Mouse (Mus musculus) hindbrain, embryonic 16.5 days (tissue): ENCODE measurements around the gene Ttc13. TPM values are rescaled to one million over a fixed set of nuclear protein-coding genes. Genes with fewer than 3 reads are reported as not detected.

Experiments
- ATAC-seq: fragments of 200-750 bp; cut with Nextera tagmentation; 2 replicates; pipeline ENCODE4 v1.8.0; 2017; ENCODE audit warnings: moderate TSS enrichment, moderate library complexity
- H3K27ac ChIP-seq: fragments of 300-500 bp; sonication (generic); 2 replicates; pipeline ENCODE4 v1.5.1; 2014; ENCODE audit warnings: low read depth, mild to moderate bottlenecking, control low read depth, low read length, moderate library complexity
- H3K27me3 ChIP-seq: fragments of 300-500 bp; sonication (generic); replicated peaks from 2 replicates; pipeline ENCODE4 v1.6.1; 2014; ENCODE audit warnings: low read length; ENCODE audit not compliant: control insufficient read depth, insufficient read depth
- H3K36me3 ChIP-seq: fragments of 300-500 bp; sonication (generic); 2 replicates; pipeline ENCODE4 v1.6.1; 2014; ENCODE audit warnings: mild to moderate bottlenecking, low read length, moderate library complexity, mixed read lengths; ENCODE audit not compliant: control insufficient read depth, insufficient read depth
- H3K4me1 ChIP-seq: fragments of 300-500 bp; sonication (generic); 2 replicates; pipeline ENCODE4 v1.6.1; 2014; ENCODE audit warnings: low read depth, low read length; ENCODE audit not compliant: control insufficient read depth, insufficient read depth
- H3K4me2 ChIP-seq: fragments of 300-500 bp; sonication (generic); 2 replicates; pipeline ENCODE4 v1.6.1; 2014; ENCODE audit warnings: mild to moderate bottlenecking, low read length, control low read depth, moderate library complexity
- H3K4me3 ChIP-seq: fragments of 300-500 bp; sonication (generic); 2 replicates; pipeline ENCODE4 v1.5.1; 2014; ENCODE audit warnings: mild to moderate bottlenecking, low read length, control low read depth, moderate library complexity
- H3K9ac ChIP-seq: fragments of 300-500 bp; sonication (generic); 2 replicates; pipeline ENCODE4 v1.6.1; 2014; ENCODE audit warnings: low read depth, mild to moderate bottlenecking, control low read depth, low read length, moderate library complexity
- H3K9me3 ChIP-seq: fragments of 300-500 bp; sonication (generic); 2 replicates; pipeline ENCODE4 v1.6.1; 2014; ENCODE audit warnings: mild to moderate bottlenecking, low read length, moderate library complexity; ENCODE audit not compliant: control insufficient read depth
- WGBS: fragments of 180-500 bp; shearing (Covaris S2); extraction: QIAGEN DNeasy Blood & Tissue Kit; methylation state at CpG from one replicate; pipeline ENCODE4 v1.1.7; 2014; 5-methylcytosine and 5-hydroxymethylcytosine counted together
- polyA plus RNA-seq: library from polyadenylated mRNA; unstranded; fragments of >200 nt; fragmentation: Nextera tagmentation; extraction: Ambion mirVana; gene quantifications from 2 replicates; pipeline ENCODE4 v1.2.1, GENCODE M21; 2015

Ttc13 gene
- polyA plus RNA-seq, 1 experiment from 2014 or later, result 61.6 TPM

DNA sequence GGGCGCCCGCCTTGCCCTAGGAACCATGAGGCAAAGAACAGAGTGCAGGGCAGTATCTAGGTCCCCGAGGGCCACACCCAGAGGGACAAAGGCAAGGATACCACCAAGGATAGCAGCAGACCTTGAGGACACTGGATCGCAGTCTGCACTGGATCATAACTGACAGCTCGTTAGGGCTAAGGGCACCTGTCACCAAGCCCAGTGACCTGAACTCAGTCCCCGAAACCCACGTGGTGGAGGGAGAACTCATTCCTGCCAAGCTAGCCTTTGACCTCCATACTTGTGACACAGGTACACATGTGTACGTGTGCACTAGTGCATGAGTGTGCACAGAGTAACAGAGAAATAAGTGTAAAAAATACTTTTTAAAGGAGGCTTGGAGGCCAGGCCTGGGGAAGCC lies 6.0 kb downstream of the Ttc13 start:
- ATAC-seq, result no peak
- no peak overlapping the region for H3K27ac ChIP-seq
- no peak overlapping the region for H3K9ac ChIP-seq
- no peak overlapping the region for H3K4me2 ChIP-seq
- 88% methylated on average over 8 of the region's 8 CpGs for WGBS
- no peaks in the 10 kb centered on the region for H3K9me3 ChIP-seq
- H3K36me3 ChIP-seq, result peaks cover 27% of the 10 kb centered on the region
- no peak overlapping the region for H3K4me3 ChIP-seq
- peaks cover 5% of the 10 kb centered on the region for H3K4me1 ChIP-seq
- H3K27me3 ChIP-seq, result no peaks in the 10 kb centered on the region

DNA sequence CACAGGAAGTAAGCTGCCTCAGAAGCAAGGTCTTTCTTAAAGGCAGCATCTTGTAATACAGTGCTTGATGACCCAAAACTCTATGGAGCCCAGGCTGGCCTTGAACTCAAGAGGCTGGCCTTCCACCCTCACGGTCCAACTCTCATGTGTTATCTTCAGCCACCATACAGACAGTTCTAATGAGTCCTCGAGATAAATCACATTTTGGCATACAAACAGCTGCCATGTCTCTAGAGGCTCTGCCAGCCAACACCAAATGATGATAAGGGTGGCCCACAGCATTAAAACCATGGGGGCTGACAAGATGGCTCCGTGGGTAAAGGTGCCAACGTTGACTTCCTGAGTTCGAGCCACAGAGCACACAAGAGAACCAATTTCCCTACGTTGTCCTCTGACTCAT lies 8.6 kb downstream of the Ttc13 start:
- H3K9ac ChIP-seq, result no peak overlapping the region
- no peaks in the 10 kb centered on the region for H3K9me3 ChIP-seq
- no peak overlapping the region for H3K27ac ChIP-seq
- no peak overlapping the region for H3K4me2 ChIP-seq
- WGBS, result 93% methylated on average over 6 of the region's 6 CpGs
- H3K27me3 ChIP-seq, result no peaks in the 10 kb centered on the region
- H3K36me3 ChIP-seq, result peaks cover 42% of the 10 kb centered on the region
- no peak overlapping the region for H3K4me3 ChIP-seq
- no peak for ATAC-seq
- H3K4me1 ChIP-seq, result no peaks in the 10 kb centered on the region

DNA sequence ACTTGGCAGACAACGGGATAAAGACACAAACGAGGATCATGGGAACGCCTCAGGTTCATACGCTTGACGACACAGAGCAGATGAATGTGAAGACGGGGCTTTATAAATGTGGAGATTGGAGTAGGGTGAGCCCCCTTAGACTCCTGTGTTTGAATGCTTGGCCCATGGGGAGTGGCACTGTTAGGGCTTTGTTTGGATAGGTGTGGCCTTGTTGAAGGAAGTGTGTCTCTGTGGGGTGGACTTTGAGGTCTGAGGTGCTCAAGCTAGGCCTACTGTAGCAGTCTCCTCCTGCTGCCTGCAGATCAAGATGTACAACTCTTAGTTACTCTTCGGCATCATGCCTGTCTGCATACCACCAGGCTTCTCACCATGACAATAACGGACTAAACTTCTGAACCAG lies 16.0 kb downstream of the Ttc13 start:
- Histone ChIP-seq H3K4me1 (no peaks in the 10 kb centered on the region), H3K4me2 (no peak overlapping the region), H3K27me3 (no peaks in the 10 kb centered on the region), H3K9me3 (no peaks in the 10 kb centered on the region), H3K36me3 (peaks cover 28% of the 10 kb centered on the region), H3K4me3 (no peak overlapping the region), H3K9ac (no peak overlapping the region), H3K27ac (no peak overlapping the region)
- ATAC-seq, result no peak
- WGBS, result 96% methylated on average over 8 of the region's 8 CpGs

GRCm38 (mm10) chr8:124704376-124704775 lies 17.4 kb downstream of the Ttc13 start:
- no peak for ATAC-seq
- Histone ChIP-seq H3K27ac (no peak overlapping the region), H3K9me3 (no peaks in the 10 kb centered on the region), H3K4me3 (no peak overlapping the region), H3K36me3 (peaks cover 22% of the 10 kb centered on the region), H3K4me1 (no peaks in the 10 kb centered on the region), H3K4me2 (no peak overlapping the region), H3K27me3 (no peaks in the 10 kb centered on the region), H3K9ac (no peak overlapping the region)
- WGBS, result 90% methylated on average over 4 of the region's 4 CpGs

- Histone ChIP-seq H3K27me3 (no peaks in the 10 kb centered on the region), H3K4me2 (no peak overlapping the region), H3K27ac (no peak overlapping the region), H3K4me1 (no peaks in the 10 kb centered on the region), H3K9me3 (no peaks in the 10 kb centered on the region), H3K36me3 (peaks cover 19% of the 10 kb centered on the region; the same call in 1 of the 2 replicates), H3K9ac (no peak overlapping the region), H3K4me3 (no peak overlapping the region)
- ATAC-seq, result no peak
- WGBS, result 87% methylated on average over 4 of the region's 4 CpGs
These were observed 18.3 kb downstream of the Ttc13 start for GRCm38 (mm10) chr8:124703526-124703925.

DNA sequence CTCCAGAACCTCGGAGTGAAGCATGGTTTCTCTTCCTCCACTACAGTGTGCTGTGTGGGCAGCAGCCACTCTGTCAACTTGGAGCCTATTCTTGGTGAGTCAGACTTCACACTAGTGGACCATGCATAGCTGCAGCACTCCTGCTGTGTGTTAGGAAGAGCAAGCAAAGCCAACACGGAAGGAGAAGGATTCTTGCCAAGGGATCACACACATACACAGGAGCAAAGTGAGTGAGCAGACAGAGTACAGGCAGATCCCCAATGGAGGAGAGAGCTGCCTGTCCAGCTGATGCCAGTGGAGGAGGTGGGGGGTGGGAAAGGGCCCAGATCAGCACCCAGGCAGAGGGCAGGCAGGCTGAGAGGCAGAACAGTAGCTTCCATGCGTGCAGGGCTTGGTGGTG lies 19.6 kb downstream of the Ttc13 start:
- Histone ChIP-seq H3K9me3 (no peaks in the 10 kb centered on the region), H3K36me3 (peaks cover 16% of the 10 kb centered on the region; the same call in 1 of the 2 replicates), H3K4me2 (no peak overlapping the region), H3K27ac (no peak overlapping the region), H3K4me3 (no peak overlapping the region), H3K9ac (no peak overlapping the region), H3K27me3 (no peaks in the 10 kb centered on the region), H3K4me1 (no peaks in the 10 kb centered on the region)
- WGBS, result 80% methylated on average over 3 of the region's 3 CpGs
- ATAC-seq, result no peak

DNA sequence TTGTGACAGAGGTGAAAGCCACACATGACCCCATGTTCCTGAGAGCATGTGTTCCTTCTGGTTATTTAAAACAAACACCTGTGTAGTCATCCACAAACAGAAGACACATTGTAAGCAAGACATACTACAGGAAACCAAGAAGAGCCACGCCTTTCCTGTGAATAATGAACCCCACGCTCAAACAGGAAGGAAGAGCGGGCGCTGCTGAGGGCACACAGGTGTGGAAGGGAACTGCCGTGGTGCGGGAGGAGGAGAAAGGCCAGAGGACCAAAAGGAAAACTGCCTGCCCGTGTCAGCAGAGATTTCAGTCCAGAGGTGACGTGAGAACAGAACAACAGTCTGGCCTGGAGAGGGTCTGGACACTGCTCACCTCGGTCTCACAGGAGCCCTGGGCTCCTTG lies 20.8 kb downstream of the Ttc13 start:
- H3K4me1 ChIP-seq, result no peaks in the 10 kb centered on the region
- WGBS, result 93% methylated on average over 9 of the region's 9 CpGs
- H3K27me3 ChIP-seq, result no peaks in the 10 kb centered on the region
- H3K9ac ChIP-seq, result no peak overlapping the region
- no peak overlapping the region for H3K4me3 ChIP-seq
- H3K27ac ChIP-seq, result no peak overlapping the region
- ATAC-seq, result no peak
- H3K36me3 ChIP-seq, result peaks cover 14% of the 10 kb centered on the region; the same call in 1 of the 2 replicates
- no peak overlapping the region for H3K4me2 ChIP-seq
- no peaks in the 10 kb centered on the region for H3K9me3 ChIP-seq

GRCm38 (mm10) chr8:124700271-124700670 lies 21.5 kb downstream of the Ttc13 start:
- 90% methylated on average over 5 of the region's 5 CpGs for WGBS
- Histone ChIP-seq H3K4me2 (no peak overlapping the region), H3K27me3 (no peaks in the 10 kb centered on the region), H3K9me3 (no peaks in the 10 kb centered on the region), H3K4me3 (no peak overlapping the region), H3K9ac (no peak overlapping the region), H3K4me1 (no peaks in the 10 kb centered on the region), H3K36me3 (peaks cover 17% of the 10 kb centered on the region; the same call in 1 of the 2 replicates), H3K27ac (no peak overlapping the region)
- no peak for ATAC-seq

DNA sequence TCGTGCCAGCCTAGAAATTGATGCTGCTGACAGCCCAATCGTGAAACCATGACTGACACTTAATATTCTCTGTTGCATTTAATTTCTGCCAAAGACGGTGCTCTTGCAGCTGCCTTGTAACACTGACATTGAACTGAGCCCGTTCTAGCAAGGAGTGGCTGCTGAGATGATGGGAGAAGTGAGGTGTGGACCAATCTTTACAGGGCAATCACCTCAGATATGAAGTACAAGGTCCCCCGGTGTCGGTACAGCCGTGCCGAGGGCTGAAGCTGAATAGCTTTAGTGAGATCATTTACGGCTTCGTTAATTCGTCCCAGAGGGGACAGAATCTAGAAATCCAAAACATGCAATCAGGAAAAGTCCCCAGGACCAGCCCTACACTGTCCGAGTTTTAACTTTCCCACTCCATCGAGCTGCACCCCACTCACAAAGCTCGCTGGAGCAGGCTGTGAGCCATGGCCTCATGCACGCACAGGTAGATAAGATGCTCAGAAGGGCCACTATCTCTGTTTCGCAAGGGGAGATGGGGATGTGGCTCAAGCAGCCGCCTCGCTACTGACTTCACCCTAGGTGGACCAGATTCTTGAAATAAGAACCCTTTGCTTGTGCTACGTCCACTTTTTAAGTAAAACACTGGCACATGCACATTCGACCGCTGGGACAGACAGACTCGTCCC lies 26.2 kb downstream of the Ttc13 start:
- H3K36me3 ChIP-seq, result peaks cover 12% of the 10 kb centered on the region
- no peak overlapping the region for H3K4me3 ChIP-seq
- H3K9ac ChIP-seq, result no peak overlapping the region
- ATAC-seq, result no peak
- H3K27me3 ChIP-seq, result no peaks in the 10 kb centered on the region
- no peak overlapping the region for H3K27ac ChIP-seq
- no peak overlapping the region for H3K4me2 ChIP-seq
- WGBS, result 93% methylated on average over 22 of the region's 22 CpGs
- H3K9me3 ChIP-seq, result no peaks in the 10 kb centered on the region
- no peaks in the 10 kb centered on the region for H3K4me1 ChIP-seq
